Mouse (Mus musculus): ENCODE measurements around the gene Clint1. TPM values are rescaled to one million over a fixed set of nuclear protein-coding genes. Genes with fewer than 3 reads are reported as not detected.
"Not testable (repeated sequence)": the region's sequence is repeated elsewhere in the genome, so short reads cannot be mapped to it uniquely, and the experiment has no call there.

The Clint1 gene
- polyA plus RNA-seq, 1 experiment: 39.5 TPM

DNA sequence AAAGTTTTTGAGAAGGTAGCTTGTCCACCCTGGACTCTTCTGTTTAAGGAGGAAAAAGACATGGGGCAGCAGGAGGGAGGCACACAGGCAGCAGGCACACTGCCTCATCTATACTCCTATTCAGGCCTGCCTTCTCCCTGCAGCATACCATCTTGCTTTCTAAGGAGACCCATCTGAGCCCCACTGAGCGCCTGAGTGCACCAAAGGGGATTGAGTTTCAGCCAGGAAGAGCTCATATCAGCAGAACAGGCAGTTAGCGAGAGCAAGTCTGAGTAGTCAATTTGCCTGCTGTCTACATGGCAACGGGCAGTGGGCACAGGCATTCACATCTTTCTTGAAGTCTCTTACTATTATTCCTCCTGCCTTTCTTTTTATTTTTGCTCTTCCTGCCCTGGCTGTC is 5.8 kb upstream of the Clint1 start:
- no peak for DNase-seq (ENCODE audit: extremely low spot score in 1 of 2, low spot score in 1 of 2)

DNA sequence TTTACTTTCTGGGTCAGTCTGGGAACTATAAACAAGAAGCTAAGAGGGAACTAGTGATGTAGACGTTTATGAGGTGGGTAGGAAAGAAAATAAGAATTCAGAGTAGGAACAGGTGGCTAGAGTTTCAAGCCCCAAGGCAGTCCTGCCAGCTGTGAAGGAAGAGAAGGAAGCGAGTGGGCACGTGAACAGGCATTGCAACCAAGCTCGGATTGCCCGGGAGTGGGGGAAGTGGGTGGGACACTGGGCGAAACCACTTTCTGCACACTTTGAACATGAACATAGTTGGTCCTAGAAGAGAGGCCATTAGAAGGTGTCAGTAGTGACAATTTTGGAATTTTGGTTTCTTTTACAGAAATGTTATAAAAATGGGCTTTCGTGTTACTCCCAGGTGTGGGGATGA is 4.3 kb upstream of the Clint1 start:
- DNase-seq (ENCODE audit: extremely low spot score in 1 of 2, low spot score in 1 of 2): no peak

- no peak for DNase-seq (ENCODE audit: extremely low spot score in 1 of 2, low spot score in 1 of 2)
Measured at GRCm38 (mm10) chr11:45848253-45848652, 3.6 kb upstream of the Clint1 start.

- no peak for DNase-seq (ENCODE audit: extremely low spot score in 1 of 2, low spot score in 1 of 2)
Measured at GRCm38 (mm10) chr11:45849203-45849602, 2.6 kb upstream of the Clint1 start.

GRCm38 (mm10) chr11:45849859-45850258 is 2.0 kb upstream of the Clint1 start:
- DNase-seq (ENCODE audit: extremely low spot score in 1 of 2, low spot score in 1 of 2): no peak

GRCm38 (mm10) chr11:45850317-45850716 is 1.5 kb upstream of the Clint1 start:
- DNase-seq (ENCODE audit: extremely low spot score in 1 of 2, low spot score in 1 of 2): no peak

DNA sequence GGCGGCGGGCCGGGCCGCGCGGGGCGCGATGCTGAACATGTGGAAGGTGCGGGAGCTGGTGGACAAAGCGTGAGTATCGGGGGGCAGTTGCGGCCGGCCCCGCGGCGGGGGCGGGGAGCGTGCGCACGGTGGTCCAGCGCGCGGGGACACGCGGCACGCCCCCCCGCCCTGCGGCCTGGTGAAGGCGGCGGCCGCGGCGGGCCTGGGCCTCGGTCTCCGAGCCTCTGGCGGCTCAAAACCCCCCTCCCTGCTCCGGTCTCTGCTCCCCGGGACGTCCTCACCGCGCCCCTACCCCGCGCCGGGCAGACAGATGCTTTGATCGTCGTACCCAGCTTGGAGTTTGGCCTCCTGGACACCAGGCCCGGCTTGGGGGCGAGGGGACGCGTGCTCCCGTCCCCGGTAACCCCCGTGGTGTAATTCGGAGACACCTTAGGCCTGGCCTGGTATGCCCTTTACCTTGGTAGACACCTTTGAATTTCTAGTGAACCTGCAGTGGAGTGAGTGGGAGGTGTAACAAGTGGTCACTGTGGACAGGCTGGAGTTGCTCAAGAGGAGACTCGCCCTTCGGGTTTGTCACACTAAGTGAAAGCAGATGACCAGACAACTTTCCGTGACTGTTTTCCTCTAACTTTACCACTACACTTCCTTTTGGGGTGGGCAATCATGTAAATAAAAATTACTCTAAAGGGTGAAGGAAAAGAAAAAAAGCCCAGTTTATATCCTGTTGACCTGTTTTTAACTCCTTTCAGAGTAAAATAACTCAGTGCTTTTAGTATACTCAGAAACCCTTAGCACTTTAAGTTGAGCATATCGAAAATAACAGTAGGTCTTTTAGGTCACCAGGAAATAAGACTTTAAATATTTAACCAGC is 508 bp downstream of the Clint1 start:
- DNase-seq (ENCODE audit: extremely low spot score in 1 of 2, low spot score in 1 of 2): no peak

GRCm38 (mm10) chr11:45852995-45853317 is 1.1 kb downstream of the Clint1 start:
- DNase-seq (ENCODE audit: extremely low spot score in 1 of 2, low spot score in 1 of 2): no peak

- DNase-seq (ENCODE audit: extremely low spot score in 1 of 2, low spot score in 1 of 2): no peak
Measured at GRCm38 (mm10) chr11:45853916-45854315, 2.1 kb downstream of the Clint1 start.

- no peak for DNase-seq (ENCODE audit: extremely low spot score in 1 of 2, low spot score in 1 of 2)
Measured at GRCm38 (mm10) chr11:45854381-45854780, 2.5 kb downstream of the Clint1 start.

DNA sequence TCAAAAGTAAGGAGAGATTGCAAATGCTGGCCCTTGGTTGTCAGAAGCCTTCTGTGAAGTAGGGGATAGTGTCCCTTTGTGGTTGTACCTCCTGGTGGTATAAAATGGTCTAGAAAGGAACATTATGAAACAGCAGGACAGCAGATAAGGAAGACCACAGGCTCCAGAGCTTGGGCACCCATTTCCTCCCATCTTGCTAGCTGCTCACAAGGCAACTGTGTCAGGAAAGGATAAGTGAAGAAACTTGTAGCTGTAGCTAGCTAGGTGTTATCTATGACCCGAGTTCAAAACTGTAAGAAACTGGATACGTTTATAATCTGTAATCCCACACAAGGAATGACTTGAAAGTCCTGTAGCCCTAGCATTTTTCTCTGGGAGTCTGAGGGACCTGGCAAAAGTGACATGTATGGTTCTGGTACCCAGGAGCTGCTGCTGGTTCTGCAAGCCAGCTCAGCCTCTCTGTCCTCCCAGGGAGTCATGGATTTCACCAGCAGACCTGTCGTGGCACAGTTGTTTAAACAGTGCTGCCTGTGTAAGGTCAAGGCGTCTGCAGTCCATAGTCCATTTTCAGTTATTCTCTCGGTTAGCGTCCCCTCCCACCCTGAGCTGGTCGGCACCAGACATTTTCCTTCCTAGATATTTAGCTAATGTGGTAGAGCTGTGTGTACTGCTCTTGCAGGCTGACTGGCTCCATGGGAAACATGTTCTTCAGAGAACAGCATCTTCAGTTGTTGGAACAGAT is 3.7 kb downstream of the Clint1 start:
- DNase-seq (ENCODE audit: extremely low spot score in 1 of 2, low spot score in 1 of 2): no peak

- no peak for DNase-seq (ENCODE audit: extremely low spot score in 1 of 2, low spot score in 1 of 2)
Measured at GRCm38 (mm10) chr11:45856149-45856516, 4.3 kb downstream of the Clint1 start.

GRCm38 (mm10) chr11:45861334-45861733 is 9.5 kb downstream of the Clint1 start:
- no peak for DNase-seq (ENCODE audit: extremely low spot score in 1 of 2, low spot score in 1 of 2)

DNA sequence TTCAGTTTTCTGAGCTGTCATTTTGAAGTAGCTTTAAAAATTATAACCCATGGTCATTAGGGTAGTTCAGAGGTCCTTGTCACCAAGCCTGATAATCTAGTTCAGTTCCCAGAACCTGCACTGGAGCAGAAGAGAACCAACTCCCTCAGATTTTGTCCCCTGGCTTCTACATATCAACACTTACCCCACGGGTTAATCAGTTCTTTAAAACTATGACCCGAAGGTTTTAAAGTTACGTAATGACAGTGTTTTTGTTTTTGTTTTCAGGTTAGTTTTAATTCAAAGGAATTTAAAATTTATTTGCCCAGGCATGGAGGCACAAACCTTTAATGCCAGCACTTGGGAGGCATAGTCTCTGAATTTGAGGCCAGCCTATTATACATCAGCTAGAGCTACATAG is 12.6 kb downstream of the Clint1 start:
- no peak for DNase-seq (ENCODE audit: extremely low spot score in 1 of 2, low spot score in 1 of 2)

GRCm38 (mm10) chr11:45865861-45866260 is 14.0 kb downstream of the Clint1 start:
- no peak for DNase-seq (ENCODE audit: extremely low spot score in 1 of 2, low spot score in 1 of 2)

DNA sequence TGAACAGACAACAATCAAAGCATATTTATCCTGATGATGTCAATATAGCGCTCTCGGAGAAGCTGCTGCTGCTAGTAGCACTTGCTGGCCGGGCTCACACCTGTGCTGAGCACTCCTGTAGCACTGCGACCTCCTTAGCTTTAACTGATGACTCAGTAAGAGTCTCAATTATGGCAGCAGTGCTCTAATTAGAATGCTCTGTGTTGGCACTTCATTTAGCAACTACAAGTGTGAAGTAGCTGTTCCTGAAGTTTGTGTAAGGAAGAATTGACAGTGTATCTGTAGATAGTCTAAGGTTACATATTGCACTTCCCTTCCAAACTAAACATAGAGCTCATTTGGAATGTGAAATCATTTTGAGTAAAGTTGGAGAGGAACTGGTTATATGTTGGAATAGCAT is 14.7 kb downstream of the Clint1 start:
- DNase-seq (ENCODE audit: extremely low spot score in 1 of 2, low spot score in 1 of 2): peak; percentile 17 to 46

GRCm38 (mm10) chr11:45873666-45874065 is 21.8 kb downstream of the Clint1 start:
- DNase-seq (ENCODE audit: extremely low spot score in 1 of 2, low spot score in 1 of 2): no peak

GRCm38 (mm10) chr11:45874251-45874650 is 22.4 kb downstream of the Clint1 start:
- no peak for DNase-seq (ENCODE audit: extremely low spot score in 1 of 2, low spot score in 1 of 2)

DNA sequence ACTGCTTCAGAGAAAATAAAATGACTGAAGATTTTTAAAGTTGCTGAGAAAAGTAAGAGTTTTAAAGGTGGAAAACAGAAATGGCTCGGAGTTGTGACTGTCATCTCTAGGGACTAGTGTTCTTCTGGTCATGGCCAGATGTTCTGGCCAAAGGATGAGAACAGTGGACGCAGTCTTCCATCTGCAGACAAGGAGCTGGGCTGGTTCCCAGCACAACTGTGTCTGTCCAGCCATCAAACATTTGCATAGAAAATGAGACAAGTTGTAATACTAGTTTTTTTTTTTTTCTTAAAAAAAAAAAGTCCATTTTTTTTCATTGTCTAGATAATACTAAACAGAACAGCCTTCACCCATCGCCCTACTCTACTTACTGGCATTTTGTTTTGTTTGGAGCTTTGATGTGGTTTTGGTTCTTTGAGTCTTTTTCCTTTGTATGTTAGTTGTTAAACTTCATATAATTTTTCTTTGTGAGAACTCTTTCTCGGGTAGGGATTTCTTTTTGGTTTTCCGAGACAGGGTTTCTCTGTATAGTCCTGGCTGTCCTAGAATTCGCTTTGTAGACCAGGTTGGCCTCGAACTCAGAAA is 23.6 kb downstream of the Clint1 start:
- DNase-seq (ENCODE audit: extremely low spot score in 1 of 2, low spot score in 1 of 2): no peak

DNA sequence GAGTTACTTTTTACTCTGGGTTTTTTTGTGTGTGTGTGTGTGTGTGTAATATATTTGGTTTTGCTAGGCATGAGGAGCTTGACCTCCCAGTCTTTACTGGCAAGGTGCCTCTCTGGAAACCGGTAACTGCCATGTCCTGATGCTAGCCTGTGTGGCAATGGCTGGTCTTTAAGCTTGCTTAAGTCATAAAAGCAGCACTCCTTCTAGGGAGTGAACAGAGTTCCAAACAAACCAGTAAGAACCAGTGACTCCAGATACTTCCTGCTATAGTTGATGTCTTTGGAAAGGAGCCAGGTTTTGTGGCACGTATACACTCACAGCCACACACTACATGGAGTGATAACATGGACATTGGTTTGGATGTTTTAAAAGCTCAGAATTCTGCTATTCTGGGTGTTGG is 24.2 kb downstream of the Clint1 start:
- no peak for DNase-seq (ENCODE audit: extremely low spot score in 1 of 2, low spot score in 1 of 2)

GRCm38 (mm10) chr11:45879366-45879765 is 27.5 kb downstream of the Clint1 start:
- DNase-seq (ENCODE audit: extremely low spot score in 1 of 2, low spot score in 1 of 2): not testable (repeated sequence)

All from frontal cortex, adult 2 months (tissue).